Mouse (Mus musculus): Measurements from ENCODE around the gene Syt3.

Gene Syt3

GRCm38 (mm10) chr7:44413307-44413706 lies 29.4 kb downstream of the Syt3 start:
- DNase-seq: no peak

DNA sequence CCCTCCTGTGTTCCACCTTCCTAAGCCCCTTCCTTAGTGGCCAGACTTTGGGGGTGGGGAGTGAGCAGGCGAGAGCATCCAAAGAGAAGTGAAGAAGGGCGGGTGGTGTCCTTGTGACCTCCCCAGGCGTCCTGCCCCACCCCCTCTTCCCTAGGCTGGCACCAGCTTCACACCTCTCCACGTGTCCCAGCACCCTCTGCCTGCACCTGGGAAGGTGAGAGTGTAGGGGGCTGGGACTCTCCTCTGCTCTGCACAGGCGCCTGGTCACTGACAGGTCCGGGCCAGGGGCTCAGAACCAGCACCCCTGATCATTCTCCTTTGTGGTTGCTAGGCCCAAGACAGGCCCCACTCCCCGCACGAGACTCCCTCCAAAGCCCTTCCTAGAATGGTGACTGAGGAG lies 43.8 kb downstream of the Syt3 start:
- peak; percentile 66 for DNase-seq

DNA sequence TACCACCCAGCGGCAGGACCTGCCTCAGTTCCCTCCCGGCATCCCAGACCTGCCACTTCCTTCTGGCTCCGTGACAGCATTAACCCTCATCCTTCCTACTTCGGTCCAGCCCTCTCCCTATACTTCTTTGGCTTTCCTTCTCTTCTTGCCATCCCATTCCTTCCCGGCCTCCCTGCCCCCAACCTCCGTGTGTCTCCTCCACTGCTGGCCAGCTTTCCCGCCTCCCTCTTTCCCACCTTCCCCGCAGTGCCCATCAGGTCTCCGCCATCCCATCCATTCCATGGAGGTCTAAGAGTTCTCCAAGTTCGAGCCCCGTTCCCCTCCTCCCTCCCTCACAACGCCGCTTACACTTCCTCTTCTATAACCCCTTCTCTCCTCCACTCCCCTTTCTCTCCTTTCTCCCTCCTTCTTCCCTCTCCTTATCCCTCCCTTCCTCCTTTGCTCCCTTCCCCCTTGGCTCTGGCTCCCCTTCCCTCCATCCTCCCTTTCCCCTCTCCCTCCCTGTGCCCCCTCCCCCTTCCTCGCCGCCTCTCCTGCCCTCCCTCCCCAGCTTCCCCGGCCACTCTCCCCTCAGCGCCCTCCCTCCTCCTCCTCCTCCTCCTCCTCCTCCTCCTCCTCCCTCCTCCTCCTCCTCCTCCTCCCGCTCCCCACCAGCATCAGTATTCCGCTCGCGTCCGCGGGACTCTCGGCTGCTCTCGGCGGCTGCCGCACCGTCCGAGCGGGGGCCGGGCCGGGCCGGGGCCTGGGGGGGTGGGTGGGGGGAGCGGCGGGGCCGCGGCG lies 44.5 kb downstream of the Syt3 start:
- DNase-seq: peak; percentile 77

GRCm38 (mm10) chr7:44428968-44429521 lies 45.1 kb downstream of the Syt3 start, which contains the start of gene Lrrc4b:
Gene Lrrc4b (plus strand): TSS chr7:44429018.
- DNase-seq: peak; percentile 79

DNA sequence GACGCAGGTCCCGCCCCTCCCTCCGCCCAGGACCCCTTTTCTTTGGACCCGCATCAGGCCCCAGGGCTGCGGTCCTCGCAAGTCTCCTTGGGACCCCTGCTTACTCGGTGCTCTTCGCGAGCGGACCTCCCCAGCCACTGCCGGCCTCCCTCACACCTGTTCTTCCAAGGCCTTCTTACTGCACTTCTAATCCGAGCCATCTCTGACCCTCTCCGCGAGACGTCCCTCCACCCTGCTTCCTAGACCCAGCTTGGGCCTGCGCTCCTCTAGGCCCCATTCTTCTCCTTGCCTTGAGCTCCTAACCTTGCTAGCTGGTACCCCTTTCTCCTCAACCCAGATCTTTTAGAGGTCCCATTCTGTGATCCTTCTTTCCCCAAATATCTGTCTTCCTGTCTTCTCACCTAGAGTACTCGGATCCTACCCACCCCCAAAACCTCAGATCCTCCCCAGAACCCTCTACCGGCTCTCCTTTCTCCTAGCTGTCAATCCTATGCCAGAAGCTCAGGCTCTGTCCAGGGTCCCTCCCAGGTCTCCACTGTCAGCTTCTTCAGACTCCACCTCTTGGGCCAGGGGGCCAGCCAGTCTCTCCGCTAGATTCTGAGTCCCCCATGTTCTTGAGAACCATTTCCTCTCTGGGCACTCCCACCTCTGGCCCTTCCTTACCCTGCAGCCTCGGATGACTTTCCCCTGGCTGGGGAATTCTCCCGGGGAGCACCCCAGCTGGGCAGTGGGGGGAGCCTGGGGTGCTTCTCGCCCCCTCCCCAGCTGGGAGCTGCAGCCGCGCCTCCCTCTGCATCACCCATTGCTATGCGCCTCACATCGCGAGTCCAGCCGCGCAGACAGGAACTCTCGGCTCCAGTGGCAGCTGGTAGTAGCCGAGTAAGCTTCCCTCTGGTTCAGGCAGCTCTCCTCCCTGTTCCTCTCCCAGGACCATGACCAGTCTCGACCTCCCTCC lies 45.9 kb downstream of the Syt3 start:
- peak; percentile 67 for DNase-seq

DNA sequence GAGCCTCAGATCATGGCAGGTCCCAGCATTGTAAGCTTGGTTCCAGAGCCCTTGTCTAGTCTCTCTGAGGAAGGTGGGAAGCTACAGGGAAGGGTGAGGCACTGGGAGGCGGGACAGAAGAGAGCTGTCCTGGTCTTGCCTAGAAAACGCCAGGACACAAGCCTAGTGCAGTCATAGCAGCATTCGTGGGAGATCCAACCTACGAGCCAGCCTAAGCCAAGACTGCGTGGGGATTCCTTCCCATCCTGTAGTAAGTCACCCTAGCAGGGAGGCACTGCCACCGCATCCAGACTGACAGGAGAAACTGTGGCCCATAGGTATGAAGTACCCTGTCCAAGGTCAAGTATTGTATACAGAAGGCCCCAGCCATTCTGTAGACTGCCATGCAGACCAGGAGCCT lies 48.6 kb downstream of the Syt3 start:
- DNase-seq: no peak

GRCm38 (mm10) chr7:44433371-44433770 lies 49.5 kb downstream of the Syt3 start:
- DNase-seq: peak; percentile 66

DNA sequence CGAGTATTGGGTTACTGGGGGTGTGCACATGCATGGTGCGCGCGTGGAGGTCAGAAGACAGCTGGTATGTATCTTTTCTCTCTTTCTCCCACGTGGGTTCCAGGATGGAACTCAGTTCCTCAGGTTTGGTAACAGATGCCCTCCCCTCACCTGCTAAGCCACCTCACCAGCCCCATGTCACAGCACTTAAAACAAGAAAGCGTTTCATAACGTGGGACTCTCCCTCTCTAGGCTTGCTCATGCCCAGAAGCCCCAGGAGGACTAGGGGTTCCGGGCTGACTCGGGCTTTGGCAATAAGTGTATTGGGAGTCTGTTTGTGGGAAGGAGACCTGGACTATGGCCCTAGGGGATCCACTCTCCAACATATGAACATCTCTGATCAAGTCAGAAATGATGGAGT lies 50.2 kb downstream of the Syt3 start:
- no peak for DNase-seq

GRCm38 (mm10) chr7:44435796-44436195 lies 51.9 kb downstream of the Syt3 start:
- DNase-seq: peak; percentile 82

DNA sequence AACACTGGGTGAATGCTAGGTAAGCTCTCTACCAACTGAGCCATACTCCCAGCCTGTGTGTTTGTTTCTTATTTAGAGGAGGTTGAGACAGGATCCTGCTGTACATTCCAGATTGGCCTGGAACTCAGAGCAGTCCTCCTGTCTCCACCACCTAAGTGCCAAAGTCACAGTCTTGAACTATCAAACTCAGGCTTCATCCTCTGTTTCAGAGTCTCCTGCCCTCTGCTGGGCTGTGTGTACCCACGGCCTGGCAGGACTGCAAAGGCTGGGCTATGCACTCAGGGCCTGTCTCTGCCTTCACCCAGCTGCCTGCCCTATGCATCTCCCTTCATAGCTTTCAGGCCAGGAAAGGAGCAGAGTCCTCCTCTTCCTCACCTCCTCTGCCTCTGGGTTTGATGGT lies 52.4 kb downstream of the Syt3 start:
- peak; percentile 65 for DNase-seq

GRCm38 (mm10) chr7:44437188-44437587 lies 53.3 kb downstream of the Syt3 start:
- peak; percentile 58 for DNase-seq

- peak; percentile 86 for DNase-seq
These were observed 54.0 kb downstream of the Syt3 start for GRCm38 (mm10) chr7:44437933-44438332.

GRCm38 (mm10) chr7:44439696-44440095 lies 55.8 kb downstream of the Syt3 start:
- DNase-seq: peak; percentile 61

DNA sequence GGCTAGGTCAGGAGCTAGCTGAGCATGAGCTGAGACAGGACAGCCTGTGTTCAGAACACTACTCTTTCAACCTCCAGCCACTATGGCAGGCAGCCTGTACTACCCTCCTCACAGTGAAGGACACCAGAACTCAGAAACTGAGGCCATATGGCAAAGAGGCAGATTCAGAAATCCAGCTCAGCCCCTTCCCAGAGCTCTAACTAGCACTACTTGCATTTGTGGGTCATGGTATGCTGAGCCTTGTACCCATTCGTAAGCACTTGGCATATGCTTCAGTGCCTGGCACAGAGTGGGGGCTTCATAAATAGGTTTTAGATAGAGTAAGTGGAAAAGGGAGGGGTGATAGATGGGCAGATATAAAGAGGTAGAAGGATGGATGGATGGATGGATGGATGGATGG lies 56.6 kb downstream of the Syt3 start:
- DNase-seq: peak; percentile 57

- no peak for DNase-seq
These were observed 57.3 kb downstream of the Syt3 start for GRCm38 (mm10) chr7:44441180-44441579.

DNA sequence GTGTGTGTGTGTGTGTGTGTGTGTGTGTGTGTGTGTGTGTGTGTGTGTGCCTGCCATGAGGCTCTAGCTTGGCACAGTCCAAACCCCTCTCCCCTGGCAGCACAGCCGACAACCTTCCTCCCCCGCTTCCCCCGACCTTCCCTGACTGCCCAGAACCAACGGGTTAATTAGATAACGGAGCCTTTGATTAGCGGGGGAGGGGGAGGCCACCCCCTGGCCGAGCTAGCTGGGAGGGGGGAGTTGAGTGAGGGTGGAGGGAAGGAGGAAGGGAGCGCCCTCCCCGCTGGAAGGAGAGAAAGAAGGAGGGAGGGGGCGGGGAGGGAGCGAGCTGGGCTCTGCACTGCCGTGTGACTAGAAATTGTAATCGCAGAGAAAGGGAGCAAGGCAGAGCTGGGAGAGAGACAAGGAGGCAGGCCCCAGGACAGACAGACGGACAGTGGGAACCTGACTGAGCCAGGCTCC lies 57.8 kb downstream of the Syt3 start:
- DNase-seq: peak; percentile 85

GRCm38 (mm10) chr7:44442407-44442821 lies 58.5 kb downstream of the Syt3 start:
- DNase-seq: peak; percentile 80

GRCm38 (mm10) chr7:44443268-44444173 lies 59.6 kb downstream of the Syt3 start:
- DNase-seq: peak; percentile 88

GRCm38 (mm10) chr7:44444886-44445527 lies 61.1 kb downstream of the Syt3 start:
- DNase-seq: peak; percentile 73

- peak; percentile 70 for DNase-seq
These were observed 61.6 kb downstream of the Syt3 start for GRCm38 (mm10) chr7:44445528-44445923.

GRCm38 (mm10) chr7:44446070-44446855 lies 62.4 kb downstream of the Syt3 start:
- peak; percentile 78 for DNase-seq
